Mouse (Mus musculus): Measurements from ENCODE around the gene 1700102P08Rik.

GRCm38 (mm10) chr9:108348290-108348680, 44.3 kb upstream of the 1700102P08Rik start:
- TF ChIP-seq EP300 (IDR thresholded peaks at IDR 0.05; ENCODE audit: low read depth) (no peak), CTCF (IDR thresholded peaks at IDR 0.05; ENCODE audit: low read depth) (no peak)

All from heart, postnatal 0 days (tissue).